Mouse (Mus musculus): Measurements from ENCODE around the gene Stk36. TPM values are rescaled to one million over a fixed set of nuclear protein-coding genes. Genes with fewer than 3 reads are reported as not detected.

Gene Stk36
- polyA plus RNA-seq, 1 experiment from 2014 or later, result 4.3 TPM

Small RNAs within 50 kb of the gene (microRNA-seq; reads per million reads assigned to microRNA genes)
- not detected for gene Gm25035 (ENCODE audit: borderline number of aligned reads)

Other genes with a start within 250 kb of the Stk36 start
- gene Catip, start 239.3 kb upstream of the Stk36 start, polyA plus RNA-seq (2014; fragmentation: Nextera tagmentation; extraction: Ambion mirVana), result 0.17 and 0.59 TPM in 2 replicates
- gene Slc11a1, start 226.2 kb upstream of the Stk36 start, polyA plus RNA-seq (2014; fragmentation: Nextera tagmentation; extraction: Ambion mirVana), result 1.1 TPM in 2 replicates
- gene Ctdsp1, start 209.9 kb upstream of the Stk36 start, polyA plus RNA-seq (2014; fragmentation: Nextera tagmentation; extraction: Ambion mirVana), result 59.6 and 63.8 TPM in 2 replicates
- 0.23 and 0.45 TPM in 2 replicates for gene Vil1, start 192.1 kb upstream of the Stk36 start, polyA plus RNA-seq (2014; fragmentation: Nextera tagmentation; extraction: Ambion mirVana)
- gene Cnot9, start 95.4 kb upstream of the Stk36 start, polyA plus RNA-seq (2014; fragmentation: Nextera tagmentation; extraction: Ambion mirVana), result 41.4 and 48.7 TPM in 2 replicates
- 0.17 and 0.46 TPM in 2 replicates for gene Plcd4, start 58.6 kb upstream of the Stk36 start, polyA plus RNA-seq (2014; fragmentation: Nextera tagmentation; extraction: Ambion mirVana)
- 24.1 and 27.5 TPM in 2 replicates for gene Usp37, start 57.2 kb upstream of the Stk36 start, polyA plus RNA-seq (2014; fragmentation: Nextera tagmentation; extraction: Ambion mirVana)
- gene Zfp142, start 13.2 kb upstream of the Stk36 start, polyA plus RNA-seq (2014; fragmentation: Nextera tagmentation; extraction: Ambion mirVana), result 5.7 and 6.6 TPM in 2 replicates
- 22.0 and 26.7 TPM in 2 replicates for gene Bcs1l, start 13.2 kb upstream of the Stk36 start, polyA plus RNA-seq (2014; fragmentation: Nextera tagmentation; extraction: Ambion mirVana)
- gene Rnf25, start within 50 bp of the Stk36 start, polyA plus RNA-seq (2014; fragmentation: Nextera tagmentation; extraction: Ambion mirVana), result 6.0 and 6.1 TPM in 2 replicates
- 15.8 and 21.4 TPM in 2 replicates for gene Ttll4, start 60.3 kb downstream of the Stk36 start, polyA plus RNA-seq (2014; fragmentation: Nextera tagmentation; extraction: Ambion mirVana)
- gene Cyp27a1, start 112.1 kb downstream of the Stk36 start, polyA plus RNA-seq (2014; fragmentation: Nextera tagmentation; extraction: Ambion mirVana), result 14.3 and 15.2 TPM in 2 replicates
- gene Prkag3, start 147.8 kb downstream of the Stk36 start, polyA plus RNA-seq (2014; fragmentation: Nextera tagmentation; extraction: Ambion mirVana), result 5.5 and 5.7 TPM in 2 replicates
- 0.46 and 0.68 TPM in 2 replicates for gene Wnt6, start 170.4 kb downstream of the Stk36 start, polyA plus RNA-seq (2014; fragmentation: Nextera tagmentation; extraction: Ambion mirVana)
- not detected in 2 replicates for gene Wnt10a, start 190.1 kb downstream of the Stk36 start, polyA plus RNA-seq (2014; fragmentation: Nextera tagmentation; extraction: Ambion mirVana)